Mouse (Mus musculus): Measurements from ENCODE around the gene Olfr718-ps1.

Gene Olfr718-ps1

DNA sequence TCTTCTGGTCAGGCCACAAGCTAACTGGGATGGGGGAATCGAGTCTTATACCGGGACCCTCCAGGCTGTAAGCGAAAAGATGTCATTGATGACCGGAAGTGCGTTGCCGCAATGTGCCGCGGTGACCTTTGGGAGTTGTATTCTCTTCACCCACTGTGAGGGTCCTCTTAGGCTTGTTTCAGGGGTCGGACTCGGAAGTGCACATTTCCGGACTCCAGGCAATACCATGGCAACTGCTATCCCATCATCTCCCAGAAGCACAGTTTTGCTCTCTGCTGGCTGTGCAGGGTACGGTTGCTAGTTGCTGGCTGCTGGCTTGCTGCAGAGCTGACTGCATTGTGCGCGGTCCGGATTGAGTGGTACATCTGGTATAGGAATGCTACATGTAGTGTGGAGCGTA, 18.3 kb downstream of the Olfr718-ps1 start:
- no peak for DNase-seq (ENCODE audit: low read depth, low spot score)

DNA sequence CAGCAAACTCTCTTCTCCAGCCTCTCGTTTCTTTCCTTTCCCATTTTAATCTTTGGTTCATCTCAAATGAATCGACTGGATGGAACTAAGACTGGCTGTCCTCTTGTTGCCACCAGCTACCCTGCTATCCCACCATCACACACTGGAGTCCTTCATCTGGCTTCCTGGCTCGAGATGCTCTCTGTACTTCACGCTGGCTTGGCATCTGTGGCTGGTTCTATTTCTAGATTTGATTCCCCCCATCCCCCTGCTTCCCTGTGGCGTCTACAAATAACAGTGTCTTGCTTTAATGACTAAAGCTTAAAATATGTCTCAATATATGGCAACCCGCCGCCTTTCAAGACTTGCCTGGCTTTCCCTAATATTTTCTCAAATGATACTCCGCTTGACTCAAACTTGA, 19.5 kb downstream of the Olfr718-ps1 start:
- DNase-seq (ENCODE audit: low read depth, low spot score): no peak

GRCm38 (mm10) chr5:143126908-143127307, 20.5 kb downstream of the Olfr718-ps1 start:
- no peak for DNase-seq (ENCODE audit: low read depth, low spot score)

DNA sequence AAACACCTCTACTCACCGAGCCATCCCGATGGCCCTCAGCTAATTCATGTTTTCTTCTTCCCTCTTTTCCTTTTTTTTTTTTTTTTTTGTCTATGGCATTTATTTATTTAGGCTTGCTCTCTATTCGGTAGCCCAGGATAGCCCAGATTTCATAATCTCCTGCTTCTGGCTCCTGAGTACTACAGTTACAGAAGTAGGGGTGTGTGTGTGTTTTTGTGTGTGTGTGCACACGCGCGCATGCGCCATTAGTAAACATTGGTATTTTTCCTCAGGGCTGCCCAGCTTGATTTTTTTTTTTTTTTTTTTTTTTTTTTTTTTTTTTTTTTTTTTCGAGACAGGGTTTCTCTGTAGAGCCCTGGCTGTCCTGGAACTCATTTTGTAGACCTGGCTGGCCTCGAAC, 21.3 kb downstream of the Olfr718-ps1 start:
- DNase-seq (ENCODE audit: low read depth, low spot score): no peak

- no peak for DNase-seq (ENCODE audit: low read depth, low spot score)
These were observed 21.8 kb downstream of the Olfr718-ps1 start for GRCm38 (mm10) chr5:143125601-143126000.

- DNase-seq (ENCODE audit: low read depth, low spot score): no peak
These were observed 22.5 kb downstream of the Olfr718-ps1 start for GRCm38 (mm10) chr5:143124805-143125378.

DNA sequence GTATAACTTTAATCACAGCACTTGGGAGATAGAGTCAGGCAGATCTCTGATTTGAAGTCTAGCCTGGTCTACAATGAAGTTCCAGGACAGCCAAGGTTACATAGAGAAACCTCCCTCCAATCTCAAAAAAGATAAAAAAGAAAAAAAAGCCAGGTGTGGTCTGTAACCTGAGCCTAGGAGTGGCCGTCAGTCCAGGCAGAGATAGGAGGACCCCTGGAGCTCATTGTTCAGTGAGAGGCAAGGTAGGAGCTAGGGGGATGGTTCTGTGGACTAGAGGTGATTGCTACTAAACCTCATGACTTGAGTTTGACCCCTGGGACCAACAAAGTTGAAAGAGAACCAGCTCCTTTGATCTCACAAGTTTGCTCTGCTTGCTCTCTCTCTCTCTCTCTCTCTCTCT, 24.7 kb downstream of the Olfr718-ps1 start:
- no peak for DNase-seq (ENCODE audit: low read depth, low spot score)

GRCm38 (mm10) chr5:143122125-143122524, 25.3 kb downstream of the Olfr718-ps1 start:
- DNase-seq (ENCODE audit: low read depth, low spot score): no peak

- DNase-seq (ENCODE audit: low read depth, low spot score): peak; percentile 97
These were observed 34.8 kb downstream of the Olfr718-ps1 start, which contains the start of gene Rnf216 for GRCm38 (mm10) chr5:143112281-143113246. Gene Rnf216 (minus strand): TSS chr5:143112994.

DNA sequence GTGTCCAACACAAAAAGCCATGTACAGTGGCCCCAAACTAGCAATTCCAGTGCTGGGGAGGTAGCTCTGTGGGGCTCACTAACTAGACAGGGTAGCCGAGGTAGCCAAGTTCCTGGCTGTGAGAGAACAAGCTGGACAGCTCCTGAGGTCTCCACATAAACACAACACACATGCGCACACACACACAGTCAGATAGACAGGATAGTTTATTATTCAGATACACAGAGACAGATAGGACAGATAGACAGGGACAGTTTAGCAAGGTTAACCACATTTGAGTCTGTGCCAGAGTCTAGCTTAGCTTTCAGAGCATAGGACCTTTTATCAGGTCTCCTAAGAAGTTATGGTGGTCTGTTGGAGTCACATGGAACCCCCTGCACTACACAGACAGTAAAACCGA, 40.5 kb downstream of the Olfr718-ps1 start:
- no peak for DNase-seq (ENCODE audit: low read depth, low spot score)

DNA sequence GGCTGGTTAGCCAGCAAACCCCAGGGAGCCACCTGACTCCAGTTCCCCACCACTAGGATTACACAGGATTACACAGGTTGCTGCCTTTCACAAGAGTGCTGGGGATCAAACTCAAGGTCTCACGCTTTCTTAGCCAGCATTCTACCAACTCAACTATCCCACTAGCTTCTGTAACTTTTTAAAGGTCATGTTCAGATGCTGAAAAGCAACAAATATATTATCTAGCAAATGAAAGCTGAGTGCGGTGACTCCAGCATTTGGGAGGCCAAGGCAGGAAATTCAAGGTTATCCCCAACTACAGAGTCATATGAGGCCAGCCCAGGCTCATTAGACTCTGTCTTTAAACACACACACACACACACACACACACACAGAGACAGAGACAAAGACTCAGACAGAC, 44.1 kb downstream of the Olfr718-ps1 start:
- no peak for DNase-seq (ENCODE audit: low read depth, low spot score)

DNA sequence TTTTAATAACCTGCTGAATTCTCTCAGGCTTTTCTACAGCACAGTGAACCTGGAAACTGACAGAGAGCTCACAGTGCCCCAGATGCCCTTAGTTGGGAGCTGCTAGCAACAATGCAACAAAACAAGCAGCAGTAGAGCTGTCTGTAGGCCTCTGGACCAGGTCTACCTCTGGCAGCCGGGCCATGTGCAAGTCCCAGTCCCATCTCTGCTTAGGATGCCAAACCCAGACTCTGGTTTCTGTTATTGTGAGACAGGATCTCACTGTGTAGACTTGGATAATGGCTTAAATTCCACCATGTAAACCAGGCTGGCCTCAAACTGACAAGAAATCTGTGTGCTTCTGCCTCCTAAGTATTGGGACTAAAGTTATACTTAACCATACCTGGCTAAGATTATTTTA, 45.8 kb downstream of the Olfr718-ps1 start:
- DNase-seq (ENCODE audit: low read depth, low spot score): no peak

DNA sequence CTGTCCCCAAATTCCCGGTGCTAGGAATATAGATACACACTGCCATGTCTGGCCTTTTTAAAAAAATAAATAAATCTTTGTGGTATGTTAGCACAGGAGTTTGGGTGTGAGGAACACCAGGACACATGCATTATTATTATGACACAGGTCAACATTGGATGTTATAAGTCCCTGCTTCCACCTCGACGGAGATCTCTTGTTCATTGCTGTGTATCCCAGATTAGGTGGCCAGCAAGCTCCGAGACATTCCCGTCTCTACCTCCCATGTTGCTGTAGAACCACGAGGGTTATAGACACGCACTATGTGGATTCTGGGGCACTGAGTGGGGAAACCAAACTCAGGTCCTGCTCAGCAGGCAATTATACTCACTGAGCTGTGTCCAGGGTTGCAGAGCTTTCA, 52.1 kb downstream of the Olfr718-ps1 start:
- no peak for DNase-seq (ENCODE audit: low read depth, low spot score)

DNA sequence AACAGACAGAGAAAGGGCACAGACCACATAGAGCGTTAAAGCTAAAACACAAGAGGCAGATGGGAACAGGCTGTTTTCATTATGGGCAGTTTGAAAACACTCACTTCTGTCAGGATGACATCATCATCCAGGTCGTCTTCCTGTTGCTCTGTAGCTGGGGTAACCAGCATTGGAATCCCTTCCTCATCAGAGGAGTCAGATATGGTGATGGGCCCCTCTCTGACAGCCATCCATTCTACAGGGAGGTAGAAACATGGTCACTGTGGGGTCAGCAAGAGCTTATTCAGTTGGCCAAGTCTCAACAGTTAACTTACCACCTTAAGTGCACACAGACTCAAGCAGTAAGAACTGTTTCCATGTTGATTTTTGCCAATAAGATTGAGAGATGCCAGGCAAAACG, 54.5 kb downstream of the Olfr718-ps1 start:
- DNase-seq (ENCODE audit: low read depth, low spot score): peak; percentile 10

- DNase-seq (ENCODE audit: low read depth, low spot score): peak; percentile 41
These were observed 62.5 kb downstream of the Olfr718-ps1 start for GRCm38 (mm10) chr5:143084898-143085297.

Measured in mesoderm, embryonic 11.5 days (tissue).